Mouse (Mus musculus) layer of hippocampus, postnatal 25 days (tissue): ENCODE measurements around the gene Gm973. TPM values are rescaled to one million over a fixed set of nuclear protein-coding genes. Genes with fewer than 3 reads are reported as not detected.
A peak's percentile ranks its signal among the peaks of the same experiment; 100 is the strongest.

Experiments
- DNase-seq, 2 experiments: peaks; one replicate each; pipeline ENCODE4 v3.0.0; 2022; ENCODE audit warnings: mixed read lengths in 2 of 2, low spot score in 1 of 2; ENCODE audit errors: extremely low spot score in 1 of 2
- total RNA-seq, 2 experiments: library from RNA; stranded (reverse); gene quantifications; 2 replicates each; pipeline ENCODE4 v1.2.3; 2021

Gm973 gene
- total RNA-seq, 2 experiments from 2014 or later, result 8.0 to 13.6 TPM

DNA sequence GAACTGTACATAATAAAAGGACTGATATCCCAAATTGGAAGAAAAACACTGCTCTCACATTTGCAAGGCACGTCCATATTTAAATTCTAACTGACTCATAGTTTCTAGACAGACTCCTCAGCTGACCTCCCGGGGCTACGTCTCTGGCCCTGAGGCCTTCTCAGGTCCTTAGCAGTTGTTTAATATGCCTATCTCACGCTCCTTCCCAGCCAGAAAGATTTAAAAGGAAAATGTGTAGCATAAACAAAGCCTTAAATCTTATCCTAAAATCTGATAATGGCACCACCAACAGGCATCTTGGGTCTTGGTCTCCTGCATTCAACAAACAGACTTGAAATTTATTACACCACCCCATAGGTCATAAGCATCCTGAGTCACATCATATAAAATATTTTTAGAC is 62.7 kb downstream of the Gm973 start:
- no peak for DNase-seq

DNA sequence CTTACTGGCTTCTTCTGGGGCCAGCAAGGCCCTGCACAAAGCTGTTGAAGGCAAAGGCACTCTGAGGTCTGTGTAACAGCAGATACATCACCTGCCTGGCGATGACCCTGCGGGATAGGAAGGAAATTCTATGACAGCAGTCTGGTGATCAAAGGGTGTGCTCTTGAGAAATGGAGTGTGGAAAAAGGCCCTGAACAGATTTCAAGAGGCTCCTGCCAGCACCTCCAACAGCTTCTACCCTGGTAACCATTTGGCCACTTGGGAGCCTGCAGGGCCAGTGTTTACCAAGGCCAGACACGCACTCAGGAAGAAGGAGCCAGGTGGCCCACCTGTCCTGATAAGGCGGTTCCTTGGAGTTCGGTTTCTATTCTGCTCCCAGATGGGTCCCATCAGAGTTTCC is 63.3 kb downstream of the Gm973 start:
- DNase-seq, result no peak

DNA sequence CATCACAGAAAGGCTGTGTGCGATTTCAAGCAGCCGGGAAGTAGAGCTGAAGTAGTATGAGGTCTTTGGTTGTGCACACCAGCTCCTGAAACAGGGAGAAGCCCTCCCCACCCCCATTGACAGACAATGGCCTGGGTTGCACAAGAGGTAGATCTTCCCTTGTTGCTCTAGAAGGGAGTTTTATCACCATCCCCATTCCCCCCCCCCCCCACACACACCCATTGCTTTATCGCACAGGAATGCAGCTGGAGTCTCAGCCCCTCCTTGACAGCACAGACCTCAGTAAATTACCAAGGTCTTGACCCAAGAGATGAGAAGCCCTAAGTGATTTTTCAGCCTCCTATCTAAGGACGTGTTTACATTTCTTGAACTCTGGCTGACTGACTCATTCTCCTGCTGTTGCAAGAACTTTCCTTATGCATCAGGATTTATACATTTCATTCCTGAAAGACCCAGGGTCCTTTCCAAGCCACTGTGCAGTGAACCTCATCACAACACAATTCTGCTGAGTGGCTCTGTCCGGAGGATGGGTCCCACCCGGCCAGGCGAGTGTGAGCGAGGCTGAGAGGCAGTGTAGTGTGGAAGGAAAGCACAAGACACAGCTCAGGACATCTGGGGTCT is 64.2 kb downstream of the Gm973 start:
- no peak for DNase-seq

DNA sequence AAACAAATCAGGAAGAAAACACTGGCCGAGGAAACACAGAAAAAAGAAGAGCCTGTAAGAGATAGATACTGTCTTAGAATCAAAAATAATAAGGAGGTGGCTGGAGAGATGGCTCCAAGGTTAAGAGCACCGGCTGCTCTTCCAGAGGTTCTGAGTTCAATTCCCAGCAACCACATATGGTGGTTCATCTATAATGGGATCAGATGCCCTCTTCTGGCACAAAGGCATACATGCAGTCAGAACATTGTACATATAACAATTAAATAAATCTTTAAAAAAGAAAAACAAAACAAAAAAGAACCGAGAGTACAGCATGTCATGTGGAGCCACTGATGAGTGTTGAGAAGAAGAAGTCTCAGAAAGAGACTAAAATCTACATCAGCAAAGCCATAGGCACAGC is 64.8 kb downstream of the Gm973 start:
- DNase-seq, result no peak

DNA sequence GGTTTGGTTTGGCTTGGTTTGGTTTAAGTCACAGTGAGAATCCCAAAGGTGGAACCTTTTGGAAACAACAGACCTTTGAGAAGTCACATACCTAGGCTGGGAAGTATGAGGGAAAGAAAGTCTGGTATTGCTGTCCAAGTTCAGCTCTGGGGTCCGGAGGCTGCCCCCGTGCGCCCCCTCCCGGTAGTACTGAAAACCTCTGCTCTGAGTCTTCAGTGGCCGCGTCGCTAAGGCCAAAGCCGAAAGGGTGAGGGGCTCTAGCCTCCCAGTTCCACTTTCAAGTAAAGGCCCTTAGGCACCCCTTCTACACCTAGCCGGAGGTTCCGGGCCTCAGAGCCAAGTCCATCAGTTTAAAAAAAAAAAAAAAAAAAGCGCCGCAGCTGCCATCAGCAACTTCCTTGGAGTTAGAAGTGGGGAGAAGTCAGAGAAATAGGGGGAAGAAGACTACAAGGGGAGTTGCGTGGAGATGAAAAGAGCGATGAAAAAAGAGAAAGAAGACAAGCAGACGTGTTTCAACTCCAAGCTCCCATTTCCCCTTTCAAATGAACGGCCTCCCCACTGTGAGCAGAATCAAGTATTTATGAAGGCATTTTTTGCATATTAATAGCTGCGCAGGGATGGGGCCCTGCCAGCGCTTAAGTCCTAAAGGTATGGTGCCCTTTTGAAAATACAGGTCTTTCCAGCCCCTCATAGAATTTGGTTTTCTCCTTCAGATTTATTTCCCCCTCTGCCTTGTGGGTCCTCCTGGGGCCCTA is 68.8 kb downstream of the Gm973 start:
- DNase-seq, result peak; percentile 59 to 81

DNA sequence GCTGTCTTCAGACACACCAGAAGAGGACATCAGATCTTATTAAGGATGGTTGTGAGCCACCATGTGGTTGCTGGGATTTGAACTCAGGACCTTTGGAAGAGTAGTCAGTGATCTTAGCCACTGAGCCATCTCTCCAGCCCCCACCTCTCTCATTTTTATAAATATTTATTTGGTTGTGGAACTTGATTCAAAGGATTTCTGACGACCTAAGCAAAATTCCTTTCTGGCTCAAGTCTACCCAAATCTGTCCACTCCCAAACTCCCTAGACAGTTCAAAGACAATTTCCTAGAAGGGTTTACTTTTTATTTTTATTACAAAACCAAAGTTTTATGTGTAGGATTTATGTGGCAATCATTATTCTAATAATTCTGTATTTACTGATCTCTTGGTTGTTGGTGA is 73.2 kb downstream of the Gm973 start:
- no peak for DNase-seq

DNA sequence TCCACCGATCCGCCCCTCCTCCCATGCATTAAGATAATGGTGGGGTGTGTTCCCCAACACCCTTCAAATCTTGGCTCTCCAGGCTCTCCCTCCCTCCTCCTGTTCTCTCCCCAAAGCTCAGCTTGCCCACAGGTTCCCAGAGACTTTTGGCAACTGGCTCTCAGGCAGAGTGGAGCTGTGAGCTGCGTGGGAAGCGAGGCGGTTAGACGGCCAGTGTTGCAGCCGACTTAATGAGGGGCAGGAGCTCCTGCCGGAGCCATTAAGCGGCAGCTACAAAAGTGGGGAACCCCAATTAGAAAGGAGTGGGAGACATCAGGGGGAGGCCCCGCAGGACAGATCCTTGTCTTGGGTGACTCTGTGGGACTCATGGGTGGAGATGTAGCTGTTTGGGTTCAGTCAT is 76.3 kb downstream of the Gm973 start:
- no peak for DNase-seq

DNA sequence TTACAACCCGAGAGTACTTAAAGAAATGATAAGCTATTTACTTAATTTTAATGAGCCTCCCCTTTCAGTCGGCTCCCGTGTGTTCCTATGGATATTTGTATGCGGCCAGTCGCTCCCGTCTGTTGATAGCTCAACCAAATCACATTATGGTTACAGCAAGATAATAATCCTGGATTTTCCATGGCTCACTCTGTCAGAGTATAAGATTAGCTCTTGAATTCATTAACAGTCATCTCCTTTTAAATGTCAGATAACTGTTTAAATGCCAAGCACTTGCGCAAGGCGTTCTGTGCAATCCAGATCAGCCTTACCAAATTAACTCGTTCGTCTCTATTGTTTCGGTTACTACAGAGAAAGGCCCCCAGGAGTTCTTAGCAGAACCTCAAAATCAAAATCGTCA is 76.8 kb downstream of the Gm973 start:
- DNase-seq, result no peak

DNA sequence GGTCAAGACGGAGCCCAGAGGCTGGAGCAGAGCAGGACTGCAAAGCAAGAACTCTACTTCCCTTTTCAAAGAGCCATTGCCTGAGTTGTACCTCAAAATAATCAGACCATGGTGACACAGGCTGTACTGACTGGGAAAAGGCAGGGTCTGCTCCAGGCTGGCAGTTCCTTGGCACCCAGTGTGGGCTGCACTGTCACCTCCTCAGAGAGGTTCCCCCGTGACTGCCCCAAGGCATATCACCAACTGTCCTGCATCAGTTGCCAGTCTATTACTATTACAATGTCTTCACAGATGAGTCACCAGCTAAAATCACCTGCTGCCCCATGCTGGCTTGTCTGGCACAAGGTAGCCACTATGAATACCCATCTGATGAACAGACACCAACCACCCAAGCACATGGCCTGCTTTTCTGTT is 77.6 kb downstream of the Gm973 start:
- DNase-seq, result no peak

DNA sequence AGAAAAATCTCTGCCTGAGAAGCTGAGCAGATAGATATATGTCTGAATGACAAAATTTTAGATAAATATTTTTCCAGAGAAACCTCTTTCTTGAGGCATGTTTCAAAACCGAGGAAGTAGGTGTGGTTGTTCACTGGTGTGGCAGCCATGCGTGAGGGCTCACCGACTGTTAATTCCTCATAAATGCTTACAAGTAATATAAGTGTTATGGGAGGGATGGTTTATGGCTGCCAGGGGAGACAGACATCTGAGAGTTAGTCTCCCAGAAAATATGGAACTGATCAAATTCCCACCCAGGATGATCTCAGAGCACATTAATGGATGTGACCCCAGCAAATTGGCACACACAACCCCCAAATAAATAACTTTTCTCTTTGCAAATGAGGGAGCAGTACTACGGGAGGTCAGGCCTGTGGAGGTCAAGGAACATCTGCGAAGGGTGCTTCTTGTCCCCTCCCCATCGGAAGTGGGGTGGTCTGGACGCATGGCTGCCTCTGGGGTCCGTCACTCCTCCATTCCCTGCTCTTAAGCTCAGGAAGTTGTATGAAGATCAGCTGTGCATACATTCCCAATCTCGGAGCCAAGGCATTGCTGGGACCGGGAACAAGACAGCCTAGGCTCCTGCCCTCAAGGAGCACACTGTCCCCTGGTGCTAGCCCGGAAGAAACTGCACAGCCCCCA is 78.7 kb downstream of the Gm973 start:
- no peak for DNase-seq

DNA sequence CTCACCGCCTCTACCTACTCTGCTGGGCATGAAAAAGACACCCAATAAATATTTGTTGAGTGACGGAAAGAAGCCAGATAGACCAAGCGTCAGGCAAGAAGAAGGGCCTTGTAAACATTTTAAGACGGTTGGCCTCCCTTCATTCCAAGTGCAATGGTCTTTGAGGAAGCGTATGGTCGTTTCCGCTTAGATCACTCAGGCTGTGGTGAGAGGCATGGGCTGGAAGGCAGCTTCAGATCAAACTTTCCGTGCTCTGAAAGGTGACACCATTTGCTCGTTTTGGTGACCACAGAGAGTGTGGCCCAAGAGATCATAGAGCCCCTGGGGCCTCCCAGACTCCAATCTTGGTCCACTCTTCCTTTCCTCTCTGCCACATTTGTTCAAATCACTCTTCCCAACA is 79.5 kb downstream of the Gm973 start:
- no peak for DNase-seq

DNA sequence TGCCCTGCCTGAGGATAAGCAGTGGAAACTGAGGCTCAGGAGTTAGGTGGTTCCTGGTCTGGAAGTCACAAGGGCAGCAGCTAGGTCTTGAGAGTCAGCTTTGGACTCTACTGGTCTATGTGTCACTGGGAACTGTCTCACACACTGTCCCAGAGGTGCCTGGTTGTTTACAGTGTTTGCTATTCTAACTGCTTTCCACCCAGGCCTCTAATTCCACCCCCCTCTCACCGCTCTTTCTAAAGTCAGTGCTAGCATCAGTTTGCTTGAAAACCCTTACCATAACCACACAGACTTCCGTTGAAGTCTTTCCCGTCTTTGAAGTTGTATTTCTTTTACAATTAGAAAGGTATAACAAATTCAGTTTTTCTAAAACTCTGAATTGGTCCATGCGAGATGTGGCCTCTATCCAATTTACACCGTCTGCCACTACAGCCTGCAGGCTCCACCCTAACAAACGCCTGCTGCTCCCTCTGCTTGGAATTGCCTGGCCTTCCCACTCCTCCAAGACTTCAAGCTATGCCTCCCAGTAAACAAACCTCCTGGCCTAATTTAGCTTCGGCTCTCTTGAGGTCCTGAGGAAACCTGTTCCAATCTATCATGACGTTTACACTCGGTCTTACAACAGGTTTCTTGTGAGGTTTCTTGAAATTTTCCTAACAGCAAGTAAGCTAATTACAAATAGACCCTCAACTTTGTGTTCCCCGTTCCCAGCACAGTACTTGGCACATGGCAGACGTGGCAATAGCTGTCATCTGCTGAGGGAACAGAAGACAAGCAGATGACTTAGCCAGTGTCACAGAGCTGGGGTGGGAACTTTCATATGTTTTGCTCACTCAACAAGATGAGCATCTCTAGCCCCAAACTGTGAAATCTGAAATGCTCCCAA is 86.7 kb downstream of the Gm973 start:
- DNase-seq, result peak in 1 of 2 experiments; percentile 46

DNA sequence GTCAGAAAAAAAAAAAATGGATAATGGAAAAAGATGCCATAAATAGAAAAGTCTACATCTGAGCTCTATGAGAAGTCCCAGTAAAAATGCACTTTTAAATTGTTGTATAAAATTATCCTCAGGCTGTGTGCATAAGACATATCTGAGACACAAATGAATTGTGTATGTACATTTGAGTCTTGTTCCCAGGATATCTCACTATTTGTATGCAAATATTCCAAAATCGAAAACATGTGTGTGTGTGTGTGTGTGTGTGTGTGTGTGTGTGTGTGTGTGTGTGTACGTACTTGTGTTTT is 87.3 kb downstream of the Gm973 start:
- no peak for DNase-seq

DNA sequence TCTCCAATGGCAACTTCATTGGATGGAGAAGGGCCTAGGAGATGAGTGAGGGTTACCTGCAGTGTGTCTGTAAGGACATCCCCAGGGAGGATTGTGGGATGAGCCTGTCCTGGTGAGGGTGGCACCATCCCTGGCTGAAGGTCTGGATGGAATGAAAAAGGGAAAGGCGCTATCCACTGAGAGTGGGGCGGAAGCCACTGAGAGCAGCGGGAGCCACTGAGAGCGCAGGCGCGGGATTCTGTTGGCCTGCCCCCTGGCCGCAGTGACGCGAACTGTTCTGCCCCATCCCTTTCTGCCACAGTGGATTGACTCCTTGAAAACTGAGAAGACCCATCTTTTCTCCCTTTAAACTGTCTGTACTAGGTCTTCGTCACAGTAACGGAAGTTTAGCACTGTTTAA is 87.8 kb downstream of the Gm973 start:
- DNase-seq, result no peak

DNA sequence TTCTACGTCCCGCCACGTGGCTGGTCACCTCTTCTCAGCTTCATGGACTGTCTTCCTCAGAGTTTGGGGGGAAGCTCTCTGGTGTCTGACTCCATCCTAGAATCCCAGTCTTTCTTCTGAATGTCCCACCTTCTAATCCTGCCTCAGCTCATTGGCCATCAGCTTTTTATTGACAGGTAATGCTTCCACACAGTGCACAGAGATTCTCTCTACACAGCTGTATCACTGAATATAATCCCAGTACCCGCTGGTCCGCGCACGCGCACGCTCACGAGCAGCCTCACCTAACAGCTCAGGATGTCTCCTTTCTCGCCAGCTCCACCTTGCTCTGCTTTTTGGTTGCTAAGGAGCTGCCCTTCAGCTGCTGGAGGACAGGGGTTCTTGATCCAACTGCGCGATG is 90.4 kb downstream of the Gm973 start:
- no peak for DNase-seq

DNA sequence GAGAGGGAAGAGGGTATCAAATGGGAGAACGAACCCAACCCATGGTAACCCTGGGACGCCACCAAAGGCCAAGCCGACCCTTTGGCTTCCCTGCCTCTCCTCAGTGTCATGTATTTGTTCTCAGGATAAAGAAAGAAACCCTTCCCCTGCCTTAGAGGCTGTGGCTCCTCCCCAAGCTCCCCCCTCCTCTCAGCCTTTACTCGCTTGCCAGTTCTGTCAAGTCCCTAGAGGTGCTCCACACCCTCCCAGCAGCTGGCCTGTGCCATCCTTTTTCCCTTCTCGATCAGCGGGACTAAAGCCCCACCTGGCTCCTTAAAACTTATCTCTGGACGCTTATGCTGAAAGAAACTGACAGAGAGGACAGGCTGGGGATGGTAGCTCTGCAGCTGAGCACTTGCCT is 91.0 kb downstream of the Gm973 start:
- DNase-seq, result no peak

DNA sequence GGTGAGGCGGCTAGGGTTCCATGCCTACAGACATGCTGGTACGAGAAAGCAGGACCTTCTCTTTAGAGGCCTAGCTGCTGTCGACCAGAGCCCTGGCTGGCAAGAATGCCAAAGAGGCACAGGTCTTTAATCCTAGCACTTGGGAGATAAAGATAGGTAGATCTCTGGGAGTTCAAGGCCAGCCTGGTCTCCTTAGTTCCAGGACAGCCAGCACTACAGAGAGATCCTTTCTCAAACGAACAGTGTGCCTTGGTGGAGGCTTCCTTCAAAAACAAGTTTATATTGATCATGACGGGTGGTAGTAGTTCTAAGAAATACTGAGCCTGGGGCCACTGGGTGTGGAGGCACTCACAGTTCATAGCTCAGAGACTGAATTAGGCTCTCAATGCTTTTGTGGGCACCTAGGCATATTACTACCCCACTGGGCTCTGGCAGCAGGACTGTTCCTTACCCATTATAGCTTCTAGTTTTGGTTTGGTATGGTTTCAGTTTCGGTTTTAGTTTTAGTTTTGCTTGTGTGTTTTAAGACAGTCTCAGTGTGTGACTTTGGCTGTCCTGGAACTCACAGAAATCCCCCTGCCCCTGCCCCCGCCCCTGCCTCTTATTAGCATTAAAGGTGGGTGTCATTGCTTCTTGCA is 92.2 kb downstream of the Gm973 start:
- no peak for DNase-seq

DNA sequence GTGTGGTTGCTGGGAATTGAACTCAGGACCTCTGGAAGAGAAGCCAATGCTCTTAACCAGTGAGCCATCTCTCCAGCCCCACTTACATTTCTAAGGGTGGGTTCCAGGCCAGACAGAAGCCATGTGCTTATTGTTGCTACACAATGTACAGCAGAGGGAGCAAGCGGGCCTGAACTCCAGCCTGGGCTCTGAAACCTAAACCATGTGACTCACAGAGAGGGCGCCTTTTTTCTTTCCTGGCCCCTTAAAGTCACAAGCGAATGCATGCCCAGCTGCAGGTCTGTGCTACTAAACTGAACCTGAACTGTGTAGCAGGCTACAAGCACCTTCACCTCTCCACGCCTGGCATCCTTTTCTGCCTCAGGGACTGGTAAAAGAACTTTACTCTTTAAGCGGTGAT is 92.9 kb downstream of the Gm973 start:
- no peak for DNase-seq

DNA sequence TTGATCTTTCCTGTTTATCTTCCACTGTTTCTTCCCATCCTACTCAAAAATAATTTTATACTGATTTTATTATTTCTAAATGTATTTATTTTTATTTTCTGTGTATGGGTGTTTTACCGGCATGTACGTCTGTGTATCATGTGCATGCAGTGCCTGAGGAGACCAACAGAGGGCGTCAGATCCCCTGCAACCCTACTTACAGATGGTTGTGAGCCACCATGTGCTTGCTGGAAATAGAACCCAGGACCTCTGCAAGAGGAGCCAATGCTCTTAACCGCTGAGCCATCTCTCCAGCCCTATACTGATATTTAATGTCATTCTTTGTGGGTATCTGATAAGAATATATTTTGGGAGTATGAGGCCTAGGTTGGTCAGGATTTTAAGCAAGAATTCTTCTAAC is 93.4 kb downstream of the Gm973 start:
- no peak for DNase-seq

DNA sequence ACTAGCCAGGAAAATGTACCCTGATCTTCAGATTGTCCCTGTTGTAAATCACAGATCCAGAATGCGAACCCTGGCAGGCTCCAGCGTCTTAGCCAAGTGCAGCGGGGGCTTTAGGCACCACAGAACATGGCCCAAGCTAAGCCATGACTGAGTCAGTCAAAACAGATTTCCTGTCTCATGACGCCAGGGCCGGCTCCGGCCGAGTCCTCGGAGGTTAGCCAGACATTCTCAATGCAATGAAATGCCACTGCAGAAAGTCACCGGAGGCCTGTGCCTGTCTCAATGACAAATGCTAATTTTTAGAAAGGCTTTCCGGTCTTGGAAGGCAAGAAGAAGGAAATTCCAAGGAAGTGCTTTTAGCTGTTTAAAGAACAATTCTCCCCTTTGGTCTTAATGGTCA is 93.8 kb downstream of the Gm973 start:
- DNase-seq, result no peak

DNA sequence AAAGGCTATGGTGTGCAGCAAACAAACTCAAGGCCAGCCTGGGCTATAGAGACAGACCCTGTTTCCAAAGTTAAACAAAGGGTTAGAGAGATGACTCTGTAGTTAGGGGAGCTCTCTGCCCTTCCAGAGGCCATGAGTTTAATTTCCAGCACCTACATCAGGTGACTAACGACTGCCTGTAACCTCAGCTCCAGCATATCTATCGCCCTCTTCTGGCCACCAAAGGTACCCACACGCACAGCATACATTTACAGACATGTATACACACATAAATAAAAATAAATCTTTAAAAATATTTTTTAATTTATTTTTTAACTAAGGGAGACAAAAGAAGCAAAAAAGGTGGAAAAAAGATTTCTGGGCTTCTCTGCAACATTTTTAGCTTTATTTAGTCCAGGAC is 94.9 kb downstream of the Gm973 start:
- no peak for DNase-seq
